Mouse (Mus musculus): ENCODE measurements at regions not wholly inside any gene's neighbourhood (a gene's known extent, or its start where the extent isn't known, plus 50 kb on each side); places are given as distances from the start of the nearest gene placed in this dataset.
A peak's percentile ranks its signal among the peaks of the same experiment; 100 is the strongest.

GRCm38 (mm10) chr3:81279266-81279665 lies 243.1 kb downstream of the Pdgfc start:
- DNase-seq (ENCODE audit: low read depth) = no peak

- no peak for DNase-seq (ENCODE audit: low read depth)
Observed at GRCm38 (mm10) chr3:81289762-81290161, 253.5 kb downstream of the Pdgfc start.

GRCm38 (mm10) chr3:81292404-81292803 lies 256.2 kb downstream of the Pdgfc start:
- DNase-seq (ENCODE audit: low read depth) = no peak

- DNase-seq (ENCODE audit: low read depth) = no peak
Observed at GRCm38 (mm10) chr3:81293186-81293819, 257.1 kb downstream of the Pdgfc start.

- DNase-seq (ENCODE audit: low read depth) = no peak
Observed at GRCm38 (mm10) chr3:81304017-81304791, 268.0 kb downstream of the Pdgfc start.

- no peak for DNase-seq (ENCODE audit: low read depth)
Observed at GRCm38 (mm10) chr3:81305412-81306165, 269.4 kb downstream of the Pdgfc start.

GRCm38 (mm10) chr3:81326866-81327265 lies 290.6 kb downstream of the Pdgfc start:
- no peak for DNase-seq (ENCODE audit: low read depth)

- DNase-seq (ENCODE audit: low read depth) = no peak
Observed at GRCm38 (mm10) chr3:81351739-81352138, 315.5 kb downstream of the Pdgfc start.

- peak; percentile 6 for DNase-seq (ENCODE audit: low read depth)
Observed at GRCm38 (mm10) chr3:81367918-81368317, 331.7 kb downstream of the Pdgfc start.

- DNase-seq (ENCODE audit: low read depth) = no peak
Observed at GRCm38 (mm10) chr3:81368642-81369041, 332.4 kb downstream of the Pdgfc start.

GRCm38 (mm10) chr3:81369742-81370141 lies 333.5 kb downstream of the Pdgfc start:
- no peak for DNase-seq (ENCODE audit: low read depth)

GRCm38 (mm10) chr3:81375990-81376389 lies 339.8 kb downstream of the Pdgfc start:
- no peak for DNase-seq (ENCODE audit: low read depth)

- no peak for DNase-seq (ENCODE audit: low read depth)
Observed at GRCm38 (mm10) chr3:81377466-81377865, 341.2 kb downstream of the Pdgfc start.

- no peak for DNase-seq (ENCODE audit: low read depth)
Observed at GRCm38 (mm10) chr3:81379362-81379761, 343.1 kb downstream of the Pdgfc start.

- DNase-seq (ENCODE audit: low read depth) = no peak
Observed at GRCm38 (mm10) chr3:81386931-81387330, 350.7 kb downstream of the Pdgfc start.

GRCm38 (mm10) chr3:81387634-81388033 lies 351.4 kb downstream of the Pdgfc start:
- no peak for DNase-seq (ENCODE audit: low read depth)

- DNase-seq (ENCODE audit: low read depth) = no peak
Observed at GRCm38 (mm10) chr3:81397212-81397611, 361.0 kb downstream of the Pdgfc start.

- DNase-seq (ENCODE audit: low read depth) = no peak
Observed at GRCm38 (mm10) chr3:81401028-81401427, 364.8 kb downstream of the Pdgfc start.

GRCm38 (mm10) chr3:81408914-81409313 lies 372.7 kb downstream of the Pdgfc start:
- no peak for DNase-seq (ENCODE audit: low read depth)

- no peak for DNase-seq (ENCODE audit: low read depth)
Observed at GRCm38 (mm10) chr3:81421875-81422274, 385.7 kb downstream of the Pdgfc start.

- DNase-seq (ENCODE audit: low read depth) = no peak
Observed at GRCm38 (mm10) chr3:81426765-81427164, 390.5 kb downstream of the Pdgfc start.
